Mouse (Mus musculus) kidney, embryonic 15.5 days (tissue): Measurements from ENCODE around the gene Polr2h. TPM values are rescaled to one million over a fixed set of nuclear protein-coding genes. Genes with fewer than 3 reads are reported as not detected.
"Not testable (repeated sequence)": the region's sequence is repeated elsewhere in the genome, so short reads cannot be mapped to it uniquely, and the experiment has no call there.

Experiments used
- ATAC-seq: fragments of 200-750 bp; cut with Nextera tagmentation; replicated peaks from 2 replicates; pipeline ENCODE4 v1.8.0; 2017; ENCODE audit warnings: moderate TSS enrichment; ENCODE audit not compliant: low FRiP score
- H3K27ac ChIP-seq: fragments of 300-500 bp; sonication (generic); 2 replicates; pipeline ENCODE4 v1.5.1; 2015; ENCODE audit warnings: mild to moderate bottlenecking, inconsistent platforms
- H3K27me3 ChIP-seq: fragments of 300-500 bp; sonication (generic); 2 replicates; pipeline ENCODE4 v1.6.1; 2015; ENCODE audit warnings: inconsistent platforms
- H3K36me3 ChIP-seq: fragments of 300-500 bp; sonication (generic); 2 replicates; pipeline ENCODE4 v1.6.1; 2015; ENCODE audit warnings: inconsistent platforms
- H3K4me1 ChIP-seq: fragments of 300-500 bp; sonication (generic); 2 replicates; pipeline ENCODE4 v1.6.1; 2015; ENCODE audit warnings: inconsistent platforms
- H3K4me2 ChIP-seq: fragments of 300-500 bp; sonication (generic); 2 replicates; pipeline ENCODE4 v1.6.1; 2015; ENCODE audit warnings: moderate library complexity, mild to moderate bottlenecking, inconsistent platforms
- H3K4me3 ChIP-seq: fragments of 300-500 bp; sonication (generic); replicated peaks from 2 replicates; pipeline ENCODE4 v1.5.1; 2015; ENCODE audit warnings: mild to moderate bottlenecking, inconsistent platforms
- H3K9ac ChIP-seq: fragments of 300-500 bp; sonication (generic); 2 replicates; pipeline ENCODE4 v1.6.1; 2015; ENCODE audit warnings: mild to moderate bottlenecking, inconsistent platforms
- H3K9me3 ChIP-seq: fragments of 300-500 bp; sonication (generic); replicated peaks from 2 replicates; pipeline ENCODE4 v1.6.1; 2016; ENCODE audit warnings: inconsistent platforms
- WGBS: fragments of 180-500 bp; shearing (Covaris S2); methylation state at CpG from one replicate; pipeline ENCODE4 v1.1.7; 2015; ENCODE audit warnings: mixed read lengths; 5-methylcytosine and 5-hydroxymethylcytosine counted together
- polyA plus RNA-seq: library from polyadenylated mRNA; unstranded; fragments of >200 nt; fragmentation: Nextera tagmentation; extraction: Ambion mirVana; gene quantifications from 2 replicates; pipeline ENCODE4 v1.2.1, GENCODE M21; 2015

Gene Polr2h
- 116 and 120 TPM in 2 replicates for polyA plus RNA-seq

DNA sequence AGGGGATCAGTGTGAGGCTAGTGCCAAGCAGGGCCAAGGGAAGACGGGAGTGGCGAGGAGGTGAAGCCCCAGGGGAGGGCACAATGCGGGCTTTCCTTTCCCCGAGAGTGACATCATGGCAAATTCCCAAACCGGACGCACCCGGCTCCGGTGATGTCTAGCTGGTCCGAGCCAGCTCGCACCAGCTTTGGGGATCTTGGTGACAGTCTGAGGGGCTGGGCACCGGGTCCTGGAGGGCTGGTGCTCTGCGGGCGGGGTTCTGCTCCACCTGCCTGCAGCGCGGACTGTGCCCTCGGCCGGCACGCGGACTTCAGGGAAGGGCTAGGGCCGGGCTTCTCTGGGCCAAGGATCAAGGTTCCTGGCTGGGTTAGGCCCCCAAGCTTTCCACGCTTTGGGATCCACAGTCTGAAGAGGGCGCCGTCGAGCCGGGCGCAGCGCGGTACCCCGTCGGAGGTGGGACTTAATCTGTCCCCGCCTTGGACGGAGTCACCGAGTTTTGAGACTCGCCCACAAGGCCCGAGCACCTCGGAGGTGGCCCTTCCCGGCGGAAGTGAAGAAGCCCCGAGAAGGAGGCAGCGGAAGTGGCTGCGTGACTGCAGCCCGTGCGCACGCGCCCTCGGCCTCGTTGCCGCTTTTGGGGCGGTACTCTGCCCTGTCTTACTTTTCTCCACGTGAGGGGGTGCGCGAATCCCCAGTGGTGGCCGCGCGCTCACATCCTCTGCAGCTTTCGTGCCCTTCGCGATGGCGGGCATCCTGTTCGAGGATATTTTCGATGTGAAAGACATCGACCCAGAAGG is at the start of gene Polr2h, which contains the start of gene Clcn2:
Gene Polr2h, plus strand, starts transcription at position 485 of the 797 bp plus-strand sequence.
Gene Clcn2, minus strand, starts transcription at position 566 of the 797 bp plus-strand sequence.
- Histone ChIP-seq H3K4me1 (peaks cover 42% of the 10 kb centered on the region), H3K9ac (peak within 1 kb of the TSS; percentile 77), H3K27ac (peak within 1 kb of the TSS; percentile 99), H3K4me2 (peak within 1 kb of the TSS; percentile 85), H3K36me3 (peaks cover 42% of the 10 kb centered on the region), H3K4me3 (peak within 1 kb of the TSS; percentile 76), H3K9me3 (no peaks in the 10 kb centered on the region), H3K27me3 (no peaks in the 10 kb centered on the region)
- peak; percentile 82 for ATAC-seq
- under 1% methylated on average over 61 of the region's 62 CpGs for WGBS

DNA sequence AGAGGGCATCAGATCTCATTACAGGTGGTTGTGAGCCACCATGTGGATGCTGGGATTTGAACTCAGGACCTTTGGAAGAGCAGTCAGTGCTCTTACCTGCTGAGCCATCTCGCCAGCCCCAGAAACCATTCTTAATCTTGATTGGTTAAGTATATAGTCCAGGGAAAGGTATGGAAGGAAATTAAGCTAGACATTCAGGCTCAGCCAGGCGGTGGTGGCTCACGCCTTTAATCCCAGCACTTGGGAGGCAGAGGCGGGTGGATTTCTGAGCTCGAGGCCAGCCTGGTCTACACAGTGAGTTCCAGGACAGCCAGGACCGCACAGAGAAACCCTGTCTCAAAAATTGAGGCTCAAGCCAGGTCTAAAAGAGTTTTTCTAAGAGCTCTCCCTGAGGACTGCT is 49.5 kb upstream of the Polr2h start, which contains the start of gene Eif4g1:
Gene Eif4g1, plus strand, starts transcription at position 301 of the 400 bp plus-strand sequence.
- peaks cover 24% of the 10 kb centered on the region for H3K36me3 ChIP-seq
- H3K4me2 ChIP-seq, H3K4me3 ChIP-seq, H3K27ac ChIP-seq, H3K27me3 ChIP-seq, H3K4me1 ChIP-seq, ATAC-seq, H3K9ac ChIP-seq, H3K9me3 ChIP-seq: not testable (repeated sequence)
- 94% methylated on average over 6 of the region's 6 CpGs for WGBS

GRCm38 (mm10) chr16:20670291-20670690 is 47.2 kb upstream of the Polr2h start:
- H3K4me3 ChIP-seq = no peak overlapping the region
- no peak overlapping the region for H3K27ac ChIP-seq
- H3K4me2 ChIP-seq = no peak overlapping the region
- ATAC-seq = no peak
- H3K9me3 ChIP-seq = no peaks in the 10 kb centered on the region
- 85% methylated on average over 3 of the region's 3 CpGs for WGBS
- no peak overlapping the region for H3K9ac ChIP-seq
- peaks cover 23% of the 10 kb centered on the region for H3K4me1 ChIP-seq
- H3K36me3 ChIP-seq = peaks cover 13% of the 10 kb centered on the region
- no peaks in the 10 kb centered on the region for H3K27me3 ChIP-seq

DNA sequence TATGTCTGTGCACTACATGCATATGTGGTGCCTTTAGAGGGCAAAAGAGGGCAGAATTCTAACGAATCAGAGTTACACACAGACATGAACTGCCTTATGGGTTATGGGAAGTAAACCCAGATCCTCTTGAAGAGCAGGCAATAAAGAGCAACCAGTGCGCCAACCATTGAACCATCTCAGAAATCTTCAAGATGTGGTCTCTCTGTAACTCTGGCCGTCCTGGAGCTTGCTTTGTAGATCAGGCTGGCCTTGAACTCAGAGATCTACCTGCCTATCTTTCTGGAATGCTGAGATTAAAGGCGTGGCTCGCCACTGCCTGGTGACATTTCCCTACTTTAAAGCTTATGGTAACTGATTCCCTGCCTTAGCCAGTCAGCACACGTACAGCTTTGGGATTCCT is 45.6 kb upstream of the Polr2h start:
- Histone ChIP-seq H3K4me3 (peak overlapping the region; percentile 97), H3K27ac (peak overlapping the region; percentile 96), H3K9me3 (no peaks in the 10 kb centered on the region), H3K9ac (peak overlapping the region; percentile 31; the same call in 1 of the 2 replicates), H3K4me2 (peak overlapping the region; percentile 96), H3K36me3 (peaks cover 26% of the 10 kb centered on the region), H3K4me1 (peaks cover 23% of the 10 kb centered on the region), H3K27me3 (no peaks in the 10 kb centered on the region)
- ATAC-seq = no peak
- WGBS = 25% methylated on average over 6 of the region's 6 CpGs

- ATAC-seq = peak; percentile 96
- Histone ChIP-seq H3K4me1 (peaks cover 28% of the 10 kb centered on the region), H3K27ac (peak overlapping the region; percentile 96), H3K4me2 (peak overlapping the region; percentile 96), H3K27me3 (no peaks in the 10 kb centered on the region), H3K9me3 (no peaks in the 10 kb centered on the region), H3K9ac (peak overlapping the region; percentile 98), H3K4me3 (peak overlapping the region; percentile 97), H3K36me3 (peaks cover 32% of the 10 kb centered on the region)
- WGBS = under 1% methylated on average over 35 of the region's 38 CpGs
Observed at GRCm38 (mm10) chr16:20672500-20672902, 45.0 kb upstream of the Polr2h start.

GRCm38 (mm10) chr16:20672965-20673705 is 44.3 kb upstream of the Polr2h start:
- Histone ChIP-seq H3K9me3 (no peaks in the 10 kb centered on the region), H3K9ac (peak overlapping the region; percentile 98), H3K27ac (peak overlapping the region; percentile 96), H3K4me1 (peaks cover 33% of the 10 kb centered on the region), H3K4me3 (peak overlapping the region; percentile 97), H3K4me2 (peak overlapping the region; percentile 96), H3K27me3 (no peaks in the 10 kb centered on the region), H3K36me3 (peaks cover 38% of the 10 kb centered on the region)
- 1% methylated on average over 37 of the region's 78 CpGs for WGBS
- peak; percentile 83 for ATAC-seq

DNA sequence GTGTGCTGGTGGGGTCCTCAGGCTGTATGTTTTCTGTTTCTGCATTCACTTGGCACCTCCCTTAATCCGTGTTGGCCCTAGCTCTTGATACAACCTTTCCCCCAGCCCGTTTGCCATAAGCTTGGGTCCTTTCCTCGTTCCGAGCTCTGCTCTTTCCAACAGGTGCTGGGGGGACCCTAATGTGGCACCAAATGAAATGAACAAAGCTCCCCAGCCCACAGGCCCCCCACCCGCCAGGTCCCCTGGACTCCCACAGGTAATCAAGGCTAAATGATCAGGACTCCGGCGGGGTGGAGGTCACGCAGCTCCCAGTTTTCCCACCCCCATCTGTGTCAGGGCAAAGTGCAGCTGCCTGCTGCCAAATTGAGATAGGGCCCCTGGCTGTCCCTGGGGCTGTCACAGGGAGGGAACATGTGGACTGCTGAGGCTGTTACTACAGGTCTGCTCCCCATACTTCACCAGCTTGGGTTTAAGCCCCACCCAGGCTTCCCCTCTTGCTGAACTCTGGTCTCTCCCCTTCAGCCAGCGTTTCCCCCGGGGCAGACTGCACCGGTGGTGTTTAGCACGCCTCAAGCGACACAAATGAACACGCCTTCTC is 43.7 kb upstream of the Polr2h start:
- Histone ChIP-seq H3K27me3 (no peaks in the 10 kb centered on the region), H3K36me3 (peaks cover 45% of the 10 kb centered on the region), H3K4me1 (peaks cover 33% of the 10 kb centered on the region), H3K4me2 (peak overlapping the region; percentile 96), H3K9ac (peak overlapping the region; percentile 98), H3K27ac (peak overlapping the region; percentile 96), H3K4me3 (peak overlapping the region; percentile 97), H3K9me3 (no peaks in the 10 kb centered on the region)
- WGBS = 2% methylated on average over 14 of the region's 14 CpGs
- ATAC-seq = 0 out of 2 replicates have a peak, but pooled peaks have one; percentile 1

DNA sequence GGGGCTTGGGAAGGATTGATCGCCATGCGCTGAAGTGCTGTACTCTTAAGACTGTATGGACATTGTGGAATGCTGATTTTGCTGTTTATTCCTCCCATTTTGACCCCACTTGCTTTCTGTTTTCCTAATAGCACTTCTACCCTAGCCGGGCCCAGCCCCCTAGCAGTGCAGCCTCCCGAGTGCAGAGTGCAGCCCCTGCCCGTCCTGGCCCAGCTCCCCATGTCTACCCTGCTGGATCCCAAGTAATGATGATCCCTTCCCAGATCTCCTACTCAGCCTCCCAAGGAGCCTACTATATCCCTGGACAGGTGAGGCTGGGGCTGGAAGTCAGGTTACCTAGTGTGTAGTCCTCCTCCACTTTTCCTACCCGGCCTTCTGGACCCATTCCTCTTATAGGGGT is 42.3 kb upstream of the Polr2h start:
- Histone ChIP-seq H3K9ac (no peak overlapping the region), H3K4me1 (peaks cover 33% of the 10 kb centered on the region), H3K27me3 (no peaks in the 10 kb centered on the region), H3K36me3 (peaks cover 59% of the 10 kb centered on the region), H3K4me2 (peak overlapping the region; percentile 96; the same call in 1 of the 2 replicates), H3K4me3 (peak overlapping the region; percentile 97; the same call in 1 of the 2 replicates), H3K9me3 (no peaks in the 10 kb centered on the region), H3K27ac (no peak overlapping the region)
- WGBS = 84% methylated on average over 6 of the region's 6 CpGs
- ATAC-seq = no peak

- Histone ChIP-seq H3K36me3 (peaks cover 74% of the 10 kb centered on the region), H3K9me3 (no peaks in the 10 kb centered on the region), H3K4me2 (no peak overlapping the region), H3K4me1 (peaks cover 32% of the 10 kb centered on the region), H3K27ac (no peak overlapping the region), H3K27me3 (no peaks in the 10 kb centered on the region), H3K4me3 (no peak overlapping the region), H3K9ac (no peak overlapping the region)
- 81% methylated on average over 4 of the region's 4 CpGs for WGBS
- ATAC-seq = no peak
Observed at GRCm38 (mm10) chr16:20676702-20677101, 40.8 kb upstream of the Polr2h start.

GRCm38 (mm10) chr16:20677380-20677779 is 40.1 kb upstream of the Polr2h start:
- H3K27me3 ChIP-seq = no peaks in the 10 kb centered on the region
- H3K9ac ChIP-seq = no peak overlapping the region
- H3K4me3 ChIP-seq = no peak overlapping the region
- peaks cover 27% of the 10 kb centered on the region for H3K4me1 ChIP-seq
- no peak overlapping the region for H3K4me2 ChIP-seq
- no peak overlapping the region for H3K27ac ChIP-seq
- 83% methylated on average over 5 of the region's 5 CpGs for WGBS
- ATAC-seq = no peak
- no peaks in the 10 kb centered on the region for H3K9me3 ChIP-seq
- peaks cover 81% of the 10 kb centered on the region for H3K36me3 ChIP-seq

DNA sequence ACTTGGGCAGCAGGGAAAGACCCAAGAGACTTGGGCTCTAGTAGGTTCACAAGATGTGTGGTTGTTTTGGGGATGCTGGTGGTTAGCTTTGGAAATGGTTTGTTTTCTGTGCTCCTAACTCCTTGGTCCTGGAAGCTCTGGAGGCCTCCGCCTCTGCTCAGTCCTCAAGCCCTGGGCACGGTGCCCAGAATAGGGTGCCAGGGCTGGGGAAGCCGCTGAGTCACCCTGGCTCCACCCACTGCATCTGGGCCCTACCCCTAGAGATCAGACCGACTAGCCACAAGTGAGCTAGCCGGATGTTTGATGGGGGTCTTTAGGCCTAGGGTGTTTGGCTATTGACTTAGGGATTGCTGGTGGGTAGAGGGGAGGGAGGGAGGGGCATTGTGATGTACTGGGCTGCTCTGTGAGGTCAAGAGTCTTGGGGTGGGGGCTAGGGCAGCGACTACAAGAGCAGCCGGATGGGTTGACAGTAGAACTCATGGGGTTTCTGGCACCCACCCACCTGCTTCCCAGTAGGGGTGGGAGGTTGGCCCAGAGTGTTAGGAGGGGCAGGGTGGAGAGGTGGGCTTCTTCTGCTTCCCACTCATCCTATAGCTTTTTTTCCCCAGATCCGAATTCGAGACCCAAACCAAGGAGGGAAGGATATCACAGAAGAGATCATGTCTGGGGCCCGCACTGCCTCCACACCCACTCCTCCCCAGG is 39.3 kb upstream of the Polr2h start:
- WGBS = 80% methylated on average over 10 of the region's 10 CpGs
- ATAC-seq = no peak

More for the DNA sequence above, 39.3 kb upstream of the Polr2h start:
- peaks cover 88% of the 10 kb centered on the region for H3K36me3 ChIP-seq
- H3K9ac ChIP-seq = no peak overlapping the region
- H3K4me2 ChIP-seq = no peak overlapping the region
- H3K27me3 ChIP-seq = no peaks in the 10 kb centered on the region
- no peak overlapping the region for H3K27ac ChIP-seq
- peaks cover 27% of the 10 kb centered on the region for H3K4me1 ChIP-seq
- H3K9me3 ChIP-seq = no peaks in the 10 kb centered on the region
- H3K4me3 ChIP-seq = no peak overlapping the region
